Mouse (Mus musculus) megakaryocyte progenitor cell, adult 5-6 weeks (primary cell): ENCODE data around the gene Gucy1b2. TPM values are rescaled to one million over a fixed set of nuclear protein-coding genes. Genes with fewer than 3 reads are reported as not detected.

Experiments
- ATAC-seq: replicated peaks from 2 replicates; pipeline ENCODE4 v1.8.0; 2016; ENCODE audit warnings: mild to moderate bottlenecking, moderate TSS enrichment, inconsistent platforms; ENCODE audit not compliant: poor library complexity
- total RNA-seq, 2 experiments: library from RNA; stranded (forward) in 1 of 2; stranded (reverse) in 1 of 2; fragments of 157-497, 149-512 nt in 1 of 2; fragments of 200-1000 nt in 1 of 2; gene quantifications; 2 replicates each; pipeline versions ENCODE4 v1.2.3 to v1.2.4; 2015 to 2017

Gucy1b2 gene
- total RNA-seq, 2 experiments from 2014 or later = not detected

- no peak for ATAC-seq
Observed at GRCm38 (mm10) chr14:62375694-62376093, 80.4 kb downstream of the Gucy1b2 start.

- no peak for ATAC-seq
Observed at GRCm38 (mm10) chr14:62374001-62374400, 82.1 kb downstream of the Gucy1b2 start.

GRCm38 (mm10) chr14:62370819-62371218 lies 85.3 kb downstream of the Gucy1b2 start:
- no peak; the same call in 1 of the 2 replicates for ATAC-seq

- no peak for ATAC-seq
Observed at GRCm38 (mm10) chr14:62363774-62364173, 92.3 kb downstream of the Gucy1b2 start.

- ATAC-seq = no peak
Observed at GRCm38 (mm10) chr14:62361263-62361980, 94.7 kb downstream of the Gucy1b2 start.

- no peak for ATAC-seq
Observed at GRCm38 (mm10) chr14:62355201-62355600, 100.9 kb downstream of the Gucy1b2 start.

- peak; percentile 26; the same call in 1 of the 2 replicates for ATAC-seq
Observed at GRCm38 (mm10) chr14:62353793-62354192, 102.3 kb downstream of the Gucy1b2 start.

- no peak for ATAC-seq
Observed at GRCm38 (mm10) chr14:62353372-62353771, 102.7 kb downstream of the Gucy1b2 start.

GRCm38 (mm10) chr14:62350890-62351289 lies 105.2 kb downstream of the Gucy1b2 start:
- no peak for ATAC-seq

GRCm38 (mm10) chr14:62350186-62350585 lies 105.9 kb downstream of the Gucy1b2 start:
- ATAC-seq = no peak

GRCm38 (mm10) chr14:62349786-62350185 lies 106.3 kb downstream of the Gucy1b2 start:
- ATAC-seq = no peak

GRCm38 (mm10) chr14:62347103-62347502 lies 109.0 kb downstream of the Gucy1b2 start:
- ATAC-seq = no peak

GRCm38 (mm10) chr14:62346570-62346969 lies 109.5 kb downstream of the Gucy1b2 start:
- no peak for ATAC-seq

Other genes with a start within 250 kb of the Gucy1b2 start
- gene Rnaseh2b, start 163.7 kb downstream of the Gucy1b2 start, total RNA-seq (2015) = 88.0 and 100 TPM in 2 replicates
- gene Rnaseh2b, start 163.7 kb downstream of the Gucy1b2 start, total RNA-seq (2017) = 66.3 and 75.4 TPM in 2 replicates
- 0.56 and 3.5 TPM in 2 replicates for gene Dleu7, start 163.2 kb downstream of the Gucy1b2 start, total RNA-seq (2015)
- 2.6 and 2.8 TPM in 2 replicates for gene Dleu7, start 163.2 kb downstream of the Gucy1b2 start, total RNA-seq (2017)
- not detected in 2 replicates for gene Fam124a, start 99.4 kb upstream of the Gucy1b2 start, total RNA-seq (2015)
- not detected in 2 replicates for gene Fam124a, start 99.4 kb upstream of the Gucy1b2 start, total RNA-seq (2017)
- not detected in 2 replicates for gene Gm4131, start 110.6 kb upstream of the Gucy1b2 start, total RNA-seq (2015)
- not detected in 2 replicates for gene Gm4131, start 110.6 kb upstream of the Gucy1b2 start, total RNA-seq (2017)
- gene Serpine3, start 207.4 kb upstream of the Gucy1b2 start, total RNA-seq (2015) = not detected in 2 replicates
- not detected in 2 replicates for gene Serpine3, start 207.4 kb upstream of the Gucy1b2 start, total RNA-seq (2017)